Mouse (Mus musculus): ENCODE measurements around the gene Abr. TPM values are rescaled to one million over a fixed set of nuclear protein-coding genes. Genes with fewer than 3 reads are reported as not detected.

Abr gene
- polyA plus RNA-seq, 1 experiment from 2014 or later = 46.4 TPM

DNA sequence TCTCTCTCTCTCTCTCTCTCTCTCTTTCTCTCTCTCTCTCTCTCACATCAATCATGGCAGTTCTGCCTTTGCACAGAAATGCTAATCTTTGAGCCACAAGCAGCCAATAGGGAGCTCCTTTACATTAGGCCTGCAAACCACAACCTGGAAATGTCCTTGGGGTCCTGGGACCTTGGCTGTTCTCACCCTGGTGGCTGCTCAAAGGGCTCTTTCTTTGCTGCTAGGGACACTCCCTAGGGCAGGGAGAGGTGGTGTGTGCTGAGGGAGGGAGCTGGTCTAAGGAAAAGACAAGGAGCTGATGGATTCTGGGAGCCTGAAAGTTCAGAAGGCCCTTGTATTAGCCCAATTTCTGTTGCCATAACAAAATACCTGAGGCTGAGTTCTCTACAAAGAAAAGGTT is 251.6 kb downstream of the Abr start:
- Histone ChIP-seq H3K9me3 (ENCODE audit: control insufficient read depth, low read length) (no peaks in the 10 kb centered on the region), H3K27me3 (ENCODE audit: control insufficient read depth, insufficient read depth, low read length) (no peaks in the 10 kb centered on the region), H3K27ac (ENCODE audit: low read depth, low read length) (no peak overlapping the region), H3K4me2 (ENCODE audit: low read depth, low read length, severe bottlenecking) (no peak overlapping the region), H3K9ac (ENCODE audit: low read length) (no peak overlapping the region), H3K4me1 (replicated peaks; ENCODE audit: control insufficient read depth, insufficient read depth, low read length) (peaks cover 6% of the 10 kb centered on the region; the same call in 1 of the 2 replicates), H3K36me3 (ENCODE audit: control insufficient read depth, insufficient read depth, low read length) (no peaks in the 10 kb centered on the region; the same call in 1 of the 2 replicates), H3K4me3 (ENCODE audit: low read depth, low read length) (no peak overlapping the region)
- ATAC-seq (replicated peaks; ENCODE audit: low FRiP score) (no peak), DNase-seq (ENCODE audit: low spot score) (no peak)

Other genes starting within 250 kb of the Abr start
- gene Nxn, start 223.2 kb downstream of the Abr start, polyA plus RNA-seq (2014; fragmentation: Nextera tagmentation; extraction: Ambion mirVana) = 52.3 and 65.1 TPM in 2 replicates
- 109 and 113 TPM in 2 replicates for gene Timm22, start 215.4 kb downstream of the Abr start, polyA plus RNA-seq (2014; fragmentation: Nextera tagmentation; extraction: Ambion mirVana)
- gene Bhlha9, start 50.2 kb upstream of the Abr start, polyA plus RNA-seq (2014; fragmentation: Nextera tagmentation; extraction: Ambion mirVana) = not detected in 2 replicates
- gene Trarg1, start 57.5 kb upstream of the Abr start, polyA plus RNA-seq (2014; fragmentation: Nextera tagmentation; extraction: Ambion mirVana) = not detected in 2 replicates
- 26.5 and 27.2 TPM in 2 replicates for gene Gosr1, start 141.3 kb upstream of the Abr start, polyA plus RNA-seq (2014; fragmentation: Nextera tagmentation; extraction: Ambion mirVana)
- gene Cpd, start 224.7 kb upstream of the Abr start, polyA plus RNA-seq (2014; fragmentation: Nextera tagmentation; extraction: Ambion mirVana) = 14.3 and 15.6 TPM in 2 replicates